Mouse (Mus musculus): ENCODE measurements around the gene Zfp428. TPM values are rescaled to one million over a fixed set of nuclear protein-coding genes. Genes with fewer than 3 reads are reported as not detected.
A peak's percentile ranks its signal among the peaks of the same experiment; 100 is the strongest.

The Zfp428 gene
- polyA plus RNA-seq, 1 experiment from 2014 or later, result 75.7 TPM

DNA sequence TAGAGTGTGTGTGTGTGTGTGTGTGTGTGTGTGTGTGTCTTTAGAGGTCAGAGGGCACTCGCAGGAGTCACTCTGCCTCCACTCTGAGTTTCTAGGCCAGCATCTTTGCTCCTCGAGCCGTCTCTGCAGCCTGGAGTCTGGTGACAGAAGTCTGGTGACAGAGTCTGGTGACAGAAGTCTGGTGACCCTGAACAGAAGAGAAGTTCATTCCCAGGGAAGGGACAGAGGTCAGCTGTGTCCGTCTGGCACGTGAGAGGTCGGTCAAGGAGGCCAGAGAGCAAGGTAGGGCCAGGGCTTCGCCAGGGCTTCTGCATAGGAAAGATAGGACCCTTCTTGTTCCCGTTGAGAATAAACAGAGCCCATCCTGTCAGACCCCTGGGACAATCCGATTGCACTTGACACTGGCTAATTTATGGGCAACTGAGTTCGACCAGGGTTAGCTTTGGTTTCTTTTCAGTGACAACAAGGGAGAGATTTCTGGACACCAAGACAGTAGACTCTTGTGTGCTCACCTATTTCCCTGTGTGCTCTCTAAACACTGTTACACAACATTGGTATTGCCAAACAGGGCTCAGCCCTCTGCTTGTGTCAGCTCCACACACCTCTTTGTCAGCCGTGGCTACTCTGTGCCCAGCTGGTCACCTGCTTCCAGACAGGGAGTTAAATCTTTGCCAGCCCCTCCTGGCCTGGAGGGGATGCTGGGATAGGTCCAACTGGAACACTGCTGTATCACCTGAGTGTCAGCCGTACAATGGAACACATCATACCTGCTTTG, 45.4 kb downstream of the Zfp428 start:
- no peak overlapping the region for H3K9ac ChIP-seq (ENCODE audit: low read length)
- no peaks in the 10 kb centered on the region for H3K9me3 ChIP-seq (ENCODE audit: control insufficient read depth, low read length)
- H3K4me2 ChIP-seq (ENCODE audit: low read depth, severe bottlenecking), result no peak overlapping the region
- 87% methylated on average over 12 of the region's 12 CpGs for WGBS
- H3K4me1 ChIP-seq (ENCODE audit: control insufficient read depth, insufficient read depth, low read length), result peaks cover 3% of the 10 kb centered on the region; the same call in 1 of the 2 replicates
- ATAC-seq (ENCODE audit: insufficient number of reproducible peaks, low FRiP score, low TSS enrichment, low read depth), result no peak
- no peaks in the 10 kb centered on the region for H3K27me3 ChIP-seq (ENCODE audit: control insufficient read depth, insufficient read depth, low read length)
- no peak overlapping the region for H3K4me3 ChIP-seq (ENCODE audit: low read depth, low read length)
- peaks cover 16% of the 10 kb centered on the region for H3K36me3 ChIP-seq (ENCODE audit: control insufficient read depth, insufficient read depth, low read length)
- no peak overlapping the region for H3K27ac ChIP-seq (replicated peaks; ENCODE audit: low read depth, low read length)
- no peak for DNase-seq (ENCODE audit: low spot score)

DNA sequence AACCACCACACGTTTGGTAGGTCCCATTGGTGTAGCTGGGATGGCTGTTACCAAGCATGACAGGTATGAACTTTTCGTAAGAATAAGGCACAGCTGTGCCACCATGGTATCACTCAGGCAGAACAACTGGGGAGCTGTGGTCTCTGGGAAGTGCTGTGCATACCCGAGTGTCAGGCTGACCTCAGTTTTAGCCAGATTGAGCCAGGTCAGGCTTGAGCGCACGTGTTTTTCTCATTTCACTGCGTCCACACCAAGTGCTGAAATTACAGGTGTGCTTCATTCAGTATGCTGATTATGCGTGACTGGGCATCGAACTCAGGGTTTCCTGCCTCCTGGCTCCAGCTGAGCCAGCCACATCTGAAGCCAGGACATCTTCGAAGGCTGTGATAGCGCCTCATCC, 49.0 kb downstream of the Zfp428 start:
- H3K9me3 ChIP-seq (ENCODE audit: control insufficient read depth, low read length), result no peaks in the 10 kb centered on the region
- no peak overlapping the region for H3K4me2 ChIP-seq (ENCODE audit: low read depth, severe bottlenecking)
- H3K4me1 ChIP-seq (ENCODE audit: control insufficient read depth, insufficient read depth, low read length), result no peaks in the 10 kb centered on the region
- peaks cover 13% of the 10 kb centered on the region; the same call in 1 of the 2 replicates for H3K36me3 ChIP-seq (ENCODE audit: control insufficient read depth, insufficient read depth, low read length)
- no peak overlapping the region for H3K4me3 ChIP-seq (ENCODE audit: low read depth, low read length)
- no peak overlapping the region for H3K27ac ChIP-seq (replicated peaks; ENCODE audit: low read depth, low read length)
- DNase-seq (ENCODE audit: low spot score) (no peak), ATAC-seq (ENCODE audit: insufficient number of reproducible peaks, low FRiP score, low TSS enrichment, low read depth) (no peak)
- H3K9ac ChIP-seq (ENCODE audit: low read length), result no peak overlapping the region
- H3K27me3 ChIP-seq (ENCODE audit: control insufficient read depth, insufficient read depth, low read length), result no peaks in the 10 kb centered on the region
- 93% methylated on average over 10 of the region's 10 CpGs for WGBS

DNA sequence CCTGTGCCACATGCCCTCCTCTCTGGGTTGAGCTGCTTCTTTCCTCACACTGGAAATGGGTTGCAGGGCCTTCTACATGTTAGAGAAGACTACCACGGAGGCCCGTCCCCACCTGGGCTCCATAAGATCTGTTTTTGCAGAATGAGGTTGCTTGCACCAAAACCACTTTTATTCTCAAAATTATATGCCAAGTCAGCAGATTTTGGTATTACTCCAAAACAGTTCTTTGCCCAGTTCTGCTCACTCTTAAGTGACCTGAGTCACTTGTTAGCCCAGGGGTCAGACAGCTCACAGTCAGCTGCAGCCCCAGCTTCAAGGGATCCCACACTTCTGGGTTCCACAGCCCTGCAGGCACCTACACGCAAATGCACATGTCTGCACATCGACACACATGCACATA, 54.6 kb downstream of the Zfp428 start:
- Histone ChIP-seq H3K27ac (replicated peaks; ENCODE audit: low read depth, low read length) (no peak overlapping the region), H3K9me3 (ENCODE audit: control insufficient read depth, low read length) (no peaks in the 10 kb centered on the region), H3K36me3 (ENCODE audit: control insufficient read depth, insufficient read depth, low read length) (peaks cover 6% of the 10 kb centered on the region), H3K4me3 (ENCODE audit: low read depth, low read length) (no peak overlapping the region), H3K27me3 (ENCODE audit: control insufficient read depth, insufficient read depth, low read length) (no peaks in the 10 kb centered on the region), H3K4me1 (ENCODE audit: control insufficient read depth, insufficient read depth, low read length) (no peaks in the 10 kb centered on the region), H3K9ac (ENCODE audit: low read length) (no peak overlapping the region), H3K4me2 (ENCODE audit: low read depth, severe bottlenecking) (no peak overlapping the region)
- DNase-seq (ENCODE audit: low spot score) (no peak), ATAC-seq (ENCODE audit: insufficient number of reproducible peaks, low FRiP score, low TSS enrichment, low read depth) (no peak)
- 92% methylated on average over 4 of the region's 4 CpGs for WGBS

DNA sequence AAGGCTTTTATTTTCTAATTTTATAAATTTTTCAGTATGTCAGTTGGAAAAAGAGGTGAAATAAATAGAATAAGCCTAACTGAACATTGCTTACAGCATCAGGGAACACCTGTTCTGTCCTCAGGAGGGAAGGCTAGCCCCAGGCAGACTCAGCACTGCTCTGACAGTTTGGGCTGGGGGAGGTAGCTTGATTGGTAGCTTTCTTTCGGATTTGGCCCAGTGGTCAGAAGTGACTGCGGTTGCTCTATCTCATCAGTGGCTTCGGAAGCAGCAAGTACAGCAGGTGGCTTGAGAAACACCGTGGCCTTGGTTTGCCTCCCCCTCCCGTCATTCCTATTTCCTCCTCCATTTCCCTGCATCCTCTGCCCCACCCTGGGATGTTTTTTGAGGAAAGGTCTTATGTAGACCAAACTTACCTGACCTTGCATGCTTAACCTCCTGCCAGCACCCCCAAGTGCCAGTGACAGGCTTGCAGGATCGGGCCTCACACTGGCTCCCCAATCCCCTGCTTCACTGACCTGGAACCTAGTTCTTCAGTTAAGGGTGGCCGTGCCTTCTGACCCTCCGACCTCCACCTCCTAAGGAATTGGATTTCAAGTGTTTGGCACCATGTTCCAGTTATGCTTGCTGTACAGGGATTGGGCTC, 56.5 kb downstream of the Zfp428 start:
- WGBS, result 91% methylated on average over 8 of the region's 8 CpGs
- Histone ChIP-seq H3K36me3 (ENCODE audit: control insufficient read depth, insufficient read depth, low read length) (peaks cover 14% of the 10 kb centered on the region), H3K9me3 (ENCODE audit: control insufficient read depth, low read length) (no peaks in the 10 kb centered on the region), H3K4me3 (ENCODE audit: low read depth, low read length) (no peak overlapping the region), H3K27me3 (ENCODE audit: control insufficient read depth, insufficient read depth, low read length) (no peaks in the 10 kb centered on the region), H3K27ac (replicated peaks; ENCODE audit: low read depth, low read length) (no peak overlapping the region), H3K4me1 (ENCODE audit: control insufficient read depth, insufficient read depth, low read length) (no peaks in the 10 kb centered on the region), H3K9ac (ENCODE audit: low read length) (no peak overlapping the region), H3K4me2 (ENCODE audit: low read depth, severe bottlenecking) (no peak overlapping the region)
- ATAC-seq (ENCODE audit: insufficient number of reproducible peaks, low FRiP score, low TSS enrichment, low read depth), result no peak
- no peak for DNase-seq (ENCODE audit: low spot score)

DNA sequence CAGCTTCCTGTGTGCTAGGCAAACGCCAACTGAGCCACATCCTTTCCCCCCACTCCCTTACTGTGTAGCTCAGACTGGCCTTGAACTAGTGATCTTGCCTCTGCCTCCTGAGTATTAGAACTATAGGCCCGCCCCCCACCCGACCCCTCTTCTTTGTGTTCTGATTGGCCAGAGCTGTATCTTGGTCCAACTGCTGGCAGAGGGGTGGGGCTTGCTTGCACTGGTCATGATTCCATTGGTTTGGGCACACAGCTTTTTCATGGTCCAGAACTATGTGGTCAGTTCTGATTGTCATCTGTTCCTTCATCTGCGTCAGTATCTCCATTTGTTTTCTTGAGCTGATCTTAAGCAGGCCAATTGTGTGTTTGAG, 57.0 kb downstream of the Zfp428 start:
- no peak for ATAC-seq (ENCODE audit: insufficient number of reproducible peaks, low FRiP score, low TSS enrichment, low read depth)

DNA sequence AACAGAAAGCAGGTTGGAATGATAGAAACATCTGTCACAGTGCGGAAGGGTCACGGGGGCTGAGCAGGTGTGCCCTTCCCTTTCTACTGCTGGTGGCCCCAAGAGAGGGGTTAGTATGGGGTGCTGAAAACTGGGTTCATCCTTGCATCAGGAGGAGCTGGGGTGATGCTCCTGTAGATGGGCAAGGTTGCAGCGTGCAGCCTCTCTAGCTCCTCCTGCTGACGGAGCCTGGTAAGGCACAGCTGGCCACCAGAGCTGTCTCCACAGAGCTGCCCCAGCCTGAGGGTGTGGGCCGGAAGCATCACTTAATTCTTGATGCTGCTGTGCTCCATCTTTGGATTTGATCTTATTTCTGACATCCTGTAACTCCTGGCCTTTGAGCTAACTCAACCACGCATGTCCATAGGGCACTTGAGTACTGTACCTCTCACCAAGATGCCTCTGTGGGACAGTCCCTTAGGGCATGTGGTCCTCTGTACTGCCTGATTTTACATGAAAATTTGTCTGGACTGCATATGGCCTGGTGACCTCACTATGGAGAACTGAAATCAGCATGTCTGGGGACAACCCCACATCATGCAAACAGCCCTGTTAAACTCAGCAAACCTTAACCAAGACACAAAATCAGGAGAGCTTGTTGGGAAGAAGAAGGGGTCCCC, 57.9 kb downstream of the Zfp428 start:
- no peak overlapping the region for H3K4me3 ChIP-seq (ENCODE audit: low read depth, low read length)
- DNase-seq (ENCODE audit: low spot score), result peak; percentile 81
- 68% methylated on average over 6 of the region's 6 CpGs for WGBS
- peaks cover 18% of the 10 kb centered on the region for H3K36me3 ChIP-seq (ENCODE audit: control insufficient read depth, insufficient read depth, low read length)
- no peaks in the 10 kb centered on the region for H3K4me1 ChIP-seq (ENCODE audit: control insufficient read depth, insufficient read depth, low read length)
- H3K27me3 ChIP-seq (ENCODE audit: control insufficient read depth, insufficient read depth, low read length), result no peaks in the 10 kb centered on the region
- no peak overlapping the region for H3K27ac ChIP-seq (replicated peaks; ENCODE audit: low read depth, low read length)
- no peak overlapping the region for H3K9ac ChIP-seq (ENCODE audit: low read length)
- no peak for ATAC-seq (ENCODE audit: insufficient number of reproducible peaks, low FRiP score, low TSS enrichment, low read depth)
- no peaks in the 10 kb centered on the region for H3K9me3 ChIP-seq (ENCODE audit: control insufficient read depth, low read length)
- no peak overlapping the region for H3K4me2 ChIP-seq (ENCODE audit: low read depth, severe bottlenecking)

More for the DNA sequence above, 57.0 kb downstream of the Zfp428 start:
- Histone ChIP-seq H3K27ac (replicated peaks; ENCODE audit: low read depth, low read length) (no peak overlapping the region), H3K4me2 (ENCODE audit: low read depth, severe bottlenecking) (no peak overlapping the region), H3K4me1 (ENCODE audit: control insufficient read depth, insufficient read depth, low read length) (no peaks in the 10 kb centered on the region), H3K27me3 (ENCODE audit: control insufficient read depth, insufficient read depth, low read length) (no peaks in the 10 kb centered on the region), H3K9me3 (ENCODE audit: control insufficient read depth, low read length) (no peaks in the 10 kb centered on the region), H3K36me3 (ENCODE audit: control insufficient read depth, insufficient read depth, low read length) (peaks cover 17% of the 10 kb centered on the region), H3K9ac (ENCODE audit: low read length) (no peak overlapping the region), H3K4me3 (ENCODE audit: low read depth, low read length) (no peak overlapping the region)
- no peak for DNase-seq (ENCODE audit: low spot score)
- 84% methylated on average over 4 of the region's 4 CpGs for WGBS

Other genes starting within 250 kb of the Zfp428 start
- gene Zfp93, start 236.6 kb upstream of the Zfp428 start, polyA plus RNA-seq (2014; fragmentation: Nextera tagmentation; extraction: Ambion mirVana), result 10.4 and 10.6 TPM in 2 replicates
- 50.1 and 51.2 TPM in 2 replicates for gene Zfp61, start 205.8 kb upstream of the Zfp428 start, polyA plus RNA-seq (2014; fragmentation: Nextera tagmentation; extraction: Ambion mirVana)
- gene Zfp94, start 190.3 kb upstream of the Zfp428 start, polyA plus RNA-seq (2014; fragmentation: Nextera tagmentation; extraction: Ambion mirVana), result 13.2 and 14.2 TPM in 2 replicates
- gene Tescl, start 173.1 kb upstream of the Zfp428 start, polyA plus RNA-seq (2014; fragmentation: Nextera tagmentation; extraction: Ambion mirVana), result not detected in 2 replicates
- gene Lypd5, start 157.8 kb upstream of the Zfp428 start, polyA plus RNA-seq (2014; fragmentation: Nextera tagmentation; extraction: Ambion mirVana), result not detected in 2 replicates
- gene Kcnn4, start 136.7 kb upstream of the Zfp428 start, polyA plus RNA-seq (2014; fragmentation: Nextera tagmentation; extraction: Ambion mirVana), result 2.6 and 2.7 TPM in 2 replicates
- gene Smg9, start 107.4 kb upstream of the Zfp428 start, polyA plus RNA-seq (2014; fragmentation: Nextera tagmentation; extraction: Ambion mirVana), result 20.2 and 22.1 TPM in 2 replicates
- not detected in 2 replicates for gene Irgc1, start 54.7 kb upstream of the Zfp428 start, polyA plus RNA-seq (2014; fragmentation: Nextera tagmentation; extraction: Ambion mirVana)
- gene Plaur, start 44.5 kb upstream of the Zfp428 start, polyA plus RNA-seq (2014; fragmentation: Nextera tagmentation; extraction: Ambion mirVana), result 2.1 and 2.3 TPM in 2 replicates
- gene Cadm4, start 25.0 kb upstream of the Zfp428 start, polyA plus RNA-seq (2014; fragmentation: Nextera tagmentation; extraction: Ambion mirVana), result 1.9 and 2.2 TPM in 2 replicates
- gene AC161166.1, start 5.4 kb downstream of the Zfp428 start, polyA plus RNA-seq (2014; fragmentation: Nextera tagmentation; extraction: Ambion mirVana), result 0.48 and 0.52 TPM in 2 replicates
- 7.5 and 8.1 TPM in 2 replicates for gene Irgq, start 23.7 kb downstream of the Zfp428 start, polyA plus RNA-seq (2014; fragmentation: Nextera tagmentation; extraction: Ambion mirVana)
- 0.19 TPM in 1 of 2 replicates, not detected in the other for gene Pinlyp, start 39.1 kb downstream of the Zfp428 start, polyA plus RNA-seq (2014; fragmentation: Nextera tagmentation; extraction: Ambion mirVana)
- 141 and 148 TPM in 2 replicates for gene Xrcc1, start 39.3 kb downstream of the Zfp428 start, polyA plus RNA-seq (2014; fragmentation: Nextera tagmentation; extraction: Ambion mirVana)
- gene Ethe1, start 80.5 kb downstream of the Zfp428 start, polyA plus RNA-seq (2014; fragmentation: Nextera tagmentation; extraction: Ambion mirVana), result 30.8 and 32.2 TPM in 2 replicates
- 2.1 and 2.3 TPM in 2 replicates for gene Zfp575, start 80.6 kb downstream of the Zfp428 start, polyA plus RNA-seq (2014; fragmentation: Nextera tagmentation; extraction: Ambion mirVana)
- 0.16 and 0.21 TPM in 2 replicates for gene Phldb3, start 103.8 kb downstream of the Zfp428 start, polyA plus RNA-seq (2014; fragmentation: Nextera tagmentation; extraction: Ambion mirVana)
- 1.7 and 2.8 TPM in 2 replicates for gene Lypd3, start 129.5 kb downstream of the Zfp428 start, polyA plus RNA-seq (2014; fragmentation: Nextera tagmentation; extraction: Ambion mirVana)
- gene Tex101, start 169.7 kb downstream of the Zfp428 start, polyA plus RNA-seq (2014; fragmentation: Nextera tagmentation; extraction: Ambion mirVana), result not detected in 2 replicates
- gene BC049730, start 202.2 kb downstream of the Zfp428 start, polyA plus RNA-seq (2014; fragmentation: Nextera tagmentation; extraction: Ambion mirVana), result not detected in 2 replicates
- gene Gm4763, start 219.9 kb downstream of the Zfp428 start, polyA plus RNA-seq (2014; fragmentation: Nextera tagmentation; extraction: Ambion mirVana), result not detected in 2 replicates